Mouse (Mus musculus) ES-E14 (cell line): ENCODE measurements around the gene Obscn.

Source experiments
- HCFC1 ChIP-seq: IDR thresholded peaks from 2 replicates; pipeline ENCODE4 v1.6.1; 2012; ENCODE audit warnings: low read length, inconsistent platforms, borderline replicate concordance; ENCODE audit not compliant: insufficient read depth
- ZC3H11A ChIP-seq: IDR thresholded peaks from 2 replicates; pipeline ENCODE4 v1.6.1; 2012; ENCODE audit warnings: low read depth, mild to moderate bottlenecking, inconsistent platforms, low read length, borderline replicate concordance
- ZNF384 ChIP-seq: IDR thresholded peaks from 2 replicates; pipeline ENCODE4 v1.6.1; 2012; ENCODE audit warnings: low read depth, low read length, inconsistent platforms

DNA sequence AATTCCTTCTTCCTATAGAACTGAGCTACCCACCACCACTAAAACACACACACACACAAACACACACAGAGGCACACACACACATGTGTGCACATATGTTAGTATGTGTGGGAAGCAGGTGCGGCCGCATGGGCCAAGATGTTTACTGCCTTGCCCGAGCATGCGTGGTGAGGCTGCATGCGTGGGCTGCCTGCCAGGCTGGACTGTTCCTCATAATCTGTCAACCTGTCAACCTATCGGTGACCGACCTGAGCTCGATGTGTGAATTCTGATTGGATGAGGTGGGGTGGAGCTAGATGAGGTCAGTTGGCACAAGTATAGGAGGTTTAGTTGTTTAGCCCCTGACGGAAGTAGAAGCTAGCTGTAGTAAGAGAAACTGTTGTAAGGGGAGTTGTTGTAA is 5.4 kb downstream of the Obscn start:
- TF ChIP-seq HCFC1 (no peak), ZC3H11A (no peak), ZNF384 (no peak)
